Mouse (Mus musculus) intestine, embryonic 16.5 days (tissue): Measurements from ENCODE around the gene Dclre1c. TPM values are rescaled to one million over a fixed set of nuclear protein-coding genes. Genes with fewer than 3 reads are reported as not detected.

Source experiments
- ATAC-seq: fragments of 200-750 bp; cut with Nextera tagmentation; 2 replicates; pipeline ENCODE4 v1.8.0; 2017; ENCODE audit warnings: moderate TSS enrichment, moderate library complexity
- H3K27ac ChIP-seq: fragments of 300-500 bp; sonication (generic); 2 replicates; pipeline ENCODE4 v1.5.1; 2014; ENCODE audit warnings: mild to moderate bottlenecking, low read length
- H3K27me3 ChIP-seq: fragments of 300-500 bp; sonication (generic); replicated peaks from 2 replicates; pipeline ENCODE4 v1.6.1; 2014; ENCODE audit warnings: low read length, control low read depth, mixed read lengths; ENCODE audit not compliant: control insufficient read depth, insufficient read depth
- H3K36me3 ChIP-seq: fragments of 300-500 bp; sonication (generic); 2 replicates; pipeline ENCODE4 v1.6.1; 2014; ENCODE audit warnings: low read length, control low read depth; ENCODE audit not compliant: control insufficient read depth, insufficient read depth
- H3K4me1 ChIP-seq: fragments of 300-500 bp; sonication (generic); 2 replicates; pipeline ENCODE4 v1.6.1; 2014; ENCODE audit warnings: low read length, control low read depth, mixed read lengths; ENCODE audit not compliant: control insufficient read depth, insufficient read depth
- H3K4me2 ChIP-seq: fragments of 300-500 bp; sonication (generic); 2 replicates; pipeline ENCODE4 v1.6.1; 2014; ENCODE audit warnings: low read depth, low read length, control low read depth
- H3K4me3 ChIP-seq: fragments of 300-500 bp; sonication (generic); 2 replicates; pipeline ENCODE4 v1.5.1; 2014; ENCODE audit warnings: mild to moderate bottlenecking, low read length
- H3K9ac ChIP-seq: fragments of 300-500 bp; sonication (generic); 2 replicates; pipeline ENCODE4 v1.6.1; 2014; ENCODE audit warnings: low read depth, low read length
- H3K9me3 ChIP-seq: fragments of 300-500 bp; sonication (generic); 2 replicates; pipeline ENCODE4 v1.6.1; 2016; ENCODE audit warnings: low read length, control low read depth; ENCODE audit not compliant: control insufficient read depth
- WGBS: fragments of 180-500 bp; shearing (Covaris S2); extraction: QIAGEN DNeasy Blood & Tissue Kit; methylation state at CpG from one replicate; pipeline ENCODE4 v1.1.7; 2014; 5-methylcytosine and 5-hydroxymethylcytosine counted together
- polyA plus RNA-seq: library from polyadenylated mRNA; unstranded; fragments of >200 nt; fragmentation: Nextera tagmentation; extraction: Ambion mirVana; gene quantifications from 2 replicates; pipeline ENCODE4 v1.2.1, GENCODE M21; 2015

The Dclre1c gene
- polyA plus RNA-seq, 1 experiment from 2014 or later: 8.1 TPM

DNA sequence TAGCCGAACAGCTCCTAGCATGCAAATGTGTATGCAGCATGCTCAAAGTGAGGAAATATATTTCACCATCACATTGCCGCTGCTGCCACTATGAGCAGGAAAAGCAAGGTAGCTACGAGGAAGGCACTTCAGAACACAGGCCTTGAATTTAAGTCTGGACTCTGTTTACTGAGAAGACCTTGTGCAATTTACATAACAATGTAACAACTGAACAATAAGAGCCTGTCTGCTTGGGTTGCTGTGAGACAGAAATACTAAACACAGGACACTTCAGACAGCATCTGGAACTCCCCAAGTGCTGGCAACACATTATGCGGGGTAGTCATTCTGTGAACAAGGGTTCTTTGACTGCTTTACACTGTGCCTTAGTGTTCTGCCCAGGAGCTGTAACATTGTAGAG is 3.8 kb upstream of the Dclre1c start:
- 53% methylated on average over 4 of the region's 4 CpGs for WGBS
- no peak for ATAC-seq

DNA sequence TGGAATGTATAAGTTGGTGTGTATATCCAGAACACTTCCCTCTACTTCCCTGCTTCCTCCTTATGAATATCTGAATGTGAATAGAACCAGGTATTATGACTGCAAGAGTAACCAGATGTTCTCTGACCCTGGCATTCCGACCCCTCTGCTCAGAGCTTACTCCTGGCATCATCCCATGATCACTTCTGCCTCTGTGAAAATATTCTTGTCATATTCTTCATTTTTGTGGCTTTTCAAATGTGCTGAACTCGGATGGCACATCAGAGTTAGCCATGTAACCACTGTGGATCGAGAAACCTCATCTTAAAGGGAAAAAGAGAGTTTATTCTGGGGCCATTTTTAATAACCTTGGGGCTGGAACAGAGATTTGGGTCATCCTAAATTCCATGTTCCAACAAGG is 1.4 kb upstream of the Dclre1c start, which contains the start of gene Meig1:
Gene Meig1 (minus strand): TSS at position 101 of the 400 bp plus-strand sequence.
- Histone ChIP-seq H3K4me1 (0 out of 2 replicates have a peak, but pooled peaks cover 9% of the 10 kb centered on the region), H3K4me3 (no peak within 1 kb of the TSS), H3K9ac (no peak within 1 kb of the TSS), H3K27ac (no peak within 1 kb of the TSS), H3K27me3 (no peaks in the 10 kb centered on the region; the same call in 1 of the 2 replicates), H3K4me2 (peak within 1 kb of the TSS; percentile 83; the same call in 1 of the 2 replicates), H3K36me3 (no peaks in the 10 kb centered on the region), H3K9me3 (no peaks in the 10 kb centered on the region)
- ATAC-seq: no peak
- WGBS: 67% methylated on average over 3 of the region's 3 CpGs

More for the DNA sequence above, 3.8 kb upstream of the Dclre1c start:
- no peak overlapping the region for H3K4me3 ChIP-seq
- no peak overlapping the region for H3K4me2 ChIP-seq
- no peaks in the 10 kb centered on the region for H3K9me3 ChIP-seq
- no peaks in the 10 kb centered on the region; the same call in 1 of the 2 replicates for H3K27me3 ChIP-seq
- H3K27ac ChIP-seq: no peak overlapping the region
- no peaks in the 10 kb centered on the region for H3K36me3 ChIP-seq
- no peak overlapping the region for H3K9ac ChIP-seq
- 0 out of 2 replicates have a peak, but pooled peaks cover 9% of the 10 kb centered on the region for H3K4me1 ChIP-seq

DNA sequence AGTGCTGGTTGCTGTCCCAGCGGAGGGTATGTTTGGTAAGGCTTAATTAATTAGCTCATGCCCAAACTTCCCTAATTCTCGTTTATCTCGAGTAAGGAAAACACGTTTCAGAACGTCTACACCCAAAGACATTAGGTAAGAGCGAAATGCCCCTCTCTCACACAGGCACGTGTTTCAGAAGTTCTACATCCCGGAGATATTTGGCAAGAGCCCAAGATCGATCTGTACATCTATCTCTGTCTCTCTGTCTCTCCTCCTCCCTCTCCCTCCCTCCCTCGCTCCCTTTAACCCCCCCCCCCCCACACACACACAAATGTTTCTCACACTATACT is 614 bp downstream of the Dclre1c start:
- Histone ChIP-seq H3K9me3 (no peaks in the 10 kb centered on the region), H3K4me2 (peak overlapping the region; percentile 83), H3K27me3 (no peaks in the 10 kb centered on the region; the same call in 1 of the 2 replicates), H3K27ac (no peak overlapping the region), H3K4me1 (0 out of 2 replicates have a peak, but pooled peaks cover 9% of the 10 kb centered on the region), H3K36me3 (no peaks in the 10 kb centered on the region), H3K9ac (peak overlapping the region; percentile 70), H3K4me3 (peak overlapping the region; percentile 67)
- WGBS: 3% methylated on average over 9 of the region's 10 CpGs
- ATAC-seq: no peak; the same call in 1 of the 2 replicates

DNA sequence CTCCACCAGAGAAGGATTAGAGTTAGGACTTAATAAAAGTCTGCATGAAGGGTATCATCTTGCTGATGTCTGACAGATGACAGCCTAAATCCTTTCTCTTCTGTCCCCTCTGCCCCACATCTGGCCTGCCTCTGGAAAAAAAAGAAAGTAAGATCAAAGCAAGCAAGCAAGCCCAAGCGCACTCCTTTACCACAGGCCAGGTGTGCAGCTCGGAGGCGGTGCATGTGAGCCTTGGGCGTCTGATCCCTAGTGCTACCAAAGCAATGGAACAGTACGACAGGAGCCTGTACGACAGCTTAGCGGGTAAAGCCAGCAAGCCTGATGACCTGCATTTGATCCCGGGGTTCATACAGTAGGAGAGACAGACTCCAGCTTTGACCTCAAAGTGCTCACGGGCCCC is 7.0 kb downstream of the Dclre1c start:
- Histone ChIP-seq H3K9ac (no peak overlapping the region), H3K4me2 (no peak overlapping the region), H3K4me1 (no peaks in the 10 kb centered on the region), H3K9me3 (no peaks in the 10 kb centered on the region), H3K27me3 (no peaks in the 10 kb centered on the region), H3K4me3 (no peak overlapping the region), H3K36me3 (no peaks in the 10 kb centered on the region), H3K27ac (no peak overlapping the region)
- 84% methylated on average over 9 of the region's 9 CpGs for WGBS
- no peak for ATAC-seq

DNA sequence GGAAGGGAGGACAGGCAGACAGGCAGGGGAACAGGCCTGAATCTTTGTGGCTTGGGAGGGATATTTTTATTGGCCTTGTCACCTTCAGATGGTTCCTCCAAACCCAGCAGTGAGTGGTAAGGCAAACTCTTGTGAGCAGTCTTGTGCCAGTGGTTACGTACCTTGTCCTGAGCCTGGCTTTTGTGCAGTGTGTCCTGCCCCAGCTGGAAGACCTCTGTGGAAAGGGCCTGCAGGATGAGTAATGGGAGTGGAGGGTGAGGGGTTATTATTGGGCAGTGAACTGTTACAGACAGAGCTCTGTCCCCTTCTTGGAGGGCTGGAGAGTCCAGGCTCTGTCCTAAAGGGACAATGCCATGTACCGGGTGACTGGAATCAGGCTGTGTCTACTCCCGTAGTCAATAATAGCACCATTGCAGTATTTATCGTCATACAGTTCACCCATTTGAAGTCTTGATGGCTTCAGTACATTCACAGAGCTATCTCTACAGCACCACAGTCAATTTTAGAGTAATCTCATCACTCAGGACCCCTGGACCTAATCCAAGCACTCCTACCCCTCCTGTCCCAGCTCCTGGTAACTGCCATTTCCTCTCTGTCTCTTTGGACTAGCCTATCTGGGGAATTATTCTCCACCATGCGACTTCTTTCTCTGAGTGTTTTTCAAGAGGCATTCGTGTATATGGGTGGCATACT is 11.6 kb downstream of the Dclre1c start:
- Histone ChIP-seq H3K27ac (no peak overlapping the region), H3K4me3 (no peak overlapping the region), H3K9ac (no peak overlapping the region), H3K4me1 (no peaks in the 10 kb centered on the region), H3K27me3 (no peaks in the 10 kb centered on the region), H3K9me3 (no peaks in the 10 kb centered on the region), H3K4me2 (no peak overlapping the region), H3K36me3 (no peaks in the 10 kb centered on the region)
- ATAC-seq: no peak
- WGBS: 86% methylated on average over 6 of the region's 6 CpGs

DNA sequence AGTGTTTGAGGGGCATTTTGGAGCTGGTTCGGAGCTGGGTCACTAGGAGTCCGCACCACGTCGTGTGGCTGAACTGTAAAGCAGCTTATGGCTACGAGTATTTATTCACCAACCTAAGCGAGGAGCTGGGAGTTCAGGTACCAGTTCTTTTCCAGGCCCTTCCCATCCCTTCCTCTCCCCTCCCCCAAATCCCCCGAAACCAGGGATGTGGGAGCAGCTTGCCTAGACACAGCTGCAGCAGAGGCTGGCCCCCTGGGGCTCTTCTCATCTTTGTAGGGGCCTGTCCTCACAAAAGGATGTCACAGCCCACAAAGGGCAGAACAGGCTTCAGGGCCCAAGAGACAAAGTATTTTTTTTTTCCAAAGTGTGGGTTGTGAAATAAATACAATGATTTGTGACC is 14.0 kb downstream of the Dclre1c start:
- no peak overlapping the region for H3K4me2 ChIP-seq
- H3K4me3 ChIP-seq: no peak overlapping the region
- H3K9ac ChIP-seq: no peak overlapping the region
- H3K9me3 ChIP-seq: no peaks in the 10 kb centered on the region
- H3K27me3 ChIP-seq: no peaks in the 10 kb centered on the region
- WGBS: 69% methylated on average over 7 of the region's 7 CpGs
- ATAC-seq: no peak
- no peaks in the 10 kb centered on the region for H3K4me1 ChIP-seq
- no peak overlapping the region for H3K27ac ChIP-seq
- no peaks in the 10 kb centered on the region for H3K36me3 ChIP-seq

DNA sequence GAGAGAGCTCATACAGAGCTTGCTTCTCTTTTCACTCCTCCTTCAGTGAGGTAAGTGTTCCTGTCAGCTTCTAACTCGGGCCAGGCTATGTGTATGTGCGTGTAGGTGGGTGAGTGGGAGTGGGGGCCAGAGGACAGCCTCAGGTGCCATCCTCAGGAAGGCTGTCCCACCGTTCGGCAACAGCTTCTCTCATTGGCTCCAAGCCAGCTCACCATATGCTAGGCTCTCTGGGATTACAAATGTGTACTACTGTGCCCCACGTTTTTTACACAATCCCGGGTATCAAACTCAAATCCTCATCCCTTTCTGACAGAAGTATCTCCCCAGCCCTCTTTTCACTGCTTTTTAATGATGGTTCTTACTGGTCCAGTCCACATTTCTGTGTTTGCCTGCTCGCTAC is 20.3 kb downstream of the Dclre1c start:
- 65% methylated on average over 7 of the region's 7 CpGs for WGBS
- no peaks in the 10 kb centered on the region for H3K9me3 ChIP-seq
- H3K4me1 ChIP-seq: no peaks in the 10 kb centered on the region
- 0 out of 2 replicates have a peak, but pooled peaks cover 3% of the 10 kb centered on the region for H3K36me3 ChIP-seq
- H3K9ac ChIP-seq: no peak overlapping the region
- no peak overlapping the region for H3K4me2 ChIP-seq
- ATAC-seq: no peak
- H3K27me3 ChIP-seq: no peaks in the 10 kb centered on the region
- no peak overlapping the region for H3K4me3 ChIP-seq
- H3K27ac ChIP-seq: no peak overlapping the region

DNA sequence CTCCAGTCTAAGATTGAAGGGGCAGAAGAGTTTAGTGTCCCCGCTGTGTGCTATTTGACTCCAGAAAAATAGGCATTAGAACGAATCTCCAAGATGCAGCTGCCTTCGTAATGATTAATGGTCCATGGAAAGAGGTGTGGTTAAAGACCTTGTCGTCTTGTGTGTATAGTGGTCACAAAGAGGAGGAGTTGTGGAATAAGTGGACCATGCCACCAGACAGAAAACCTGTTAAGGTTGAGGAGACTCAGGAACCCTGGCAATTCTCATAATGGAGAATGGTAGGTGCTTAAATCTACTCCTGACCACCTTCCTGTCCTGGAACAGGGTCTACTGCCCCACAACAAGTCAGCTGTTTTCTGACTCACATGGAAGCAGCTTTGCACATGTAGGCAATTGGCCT is 22.1 kb downstream of the Dclre1c start:
- H3K4me2 ChIP-seq: no peak overlapping the region
- H3K4me3 ChIP-seq: no peak overlapping the region
- H3K9ac ChIP-seq: no peak overlapping the region
- H3K27me3 ChIP-seq: no peaks in the 10 kb centered on the region
- H3K36me3 ChIP-seq: 0 out of 2 replicates have a peak, but pooled peaks cover 3% of the 10 kb centered on the region
- no peak for ATAC-seq
- WGBS: 82% methylated on average over 4 of the region's 4 CpGs
- H3K27ac ChIP-seq: no peak overlapping the region
- no peaks in the 10 kb centered on the region for H3K4me1 ChIP-seq
- H3K9me3 ChIP-seq: no peaks in the 10 kb centered on the region

DNA sequence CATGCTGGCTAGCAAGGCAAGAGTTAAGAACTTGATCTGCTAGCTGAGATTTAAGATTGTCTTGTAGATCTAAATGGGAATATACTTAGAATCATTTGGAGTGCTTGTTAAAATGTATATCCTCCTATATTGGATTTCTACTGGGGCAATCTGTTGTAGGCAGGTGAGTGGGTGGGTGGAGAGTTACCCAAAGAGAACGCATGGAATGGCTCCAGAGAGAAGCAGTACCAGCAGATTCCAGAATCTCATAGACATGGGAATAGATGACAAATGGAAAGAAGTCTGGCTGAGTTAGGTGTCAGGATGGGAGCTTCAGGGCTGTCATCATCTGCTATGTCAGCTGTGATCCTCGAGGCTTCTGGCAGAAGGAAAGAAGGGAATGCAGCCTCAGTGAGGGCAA is 25.5 kb downstream of the Dclre1c start:
- H3K27me3 ChIP-seq: no peaks in the 10 kb centered on the region
- H3K27ac ChIP-seq: no peak overlapping the region
- H3K4me1 ChIP-seq: no peaks in the 10 kb centered on the region
- no peak for ATAC-seq
- H3K9ac ChIP-seq: no peak overlapping the region
- no peaks in the 10 kb centered on the region for H3K9me3 ChIP-seq
- H3K4me3 ChIP-seq: no peak overlapping the region
- H3K4me2 ChIP-seq: no peak overlapping the region
- WGBS: 56% methylated on average over 2 of the region's 2 CpGs
- H3K36me3 ChIP-seq: peaks cover 7% of the 10 kb centered on the region; the same call in 1 of the 2 replicates

DNA sequence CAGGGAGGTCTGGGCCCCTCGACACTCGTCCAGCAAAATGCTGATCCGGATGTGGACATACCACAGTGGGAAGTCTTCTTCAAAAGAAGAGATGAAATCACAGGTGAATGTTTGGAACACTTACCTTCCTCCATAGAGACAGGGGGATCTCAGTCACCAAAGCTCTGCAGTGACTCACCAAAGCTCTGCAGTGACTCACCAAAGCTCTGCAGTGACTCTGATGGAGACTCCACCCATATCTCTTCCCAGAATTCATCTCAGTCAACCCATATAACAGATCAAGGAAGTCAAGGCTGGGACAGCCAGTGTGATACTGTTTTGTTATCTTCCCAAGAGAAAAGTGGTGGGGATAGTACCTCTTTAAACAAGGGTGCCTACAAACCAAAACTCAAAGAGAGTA is 29.2 kb downstream of the Dclre1c start:
- Histone ChIP-seq H3K4me3 (no peak overlapping the region), H3K9ac (no peak overlapping the region), H3K4me2 (no peak overlapping the region), H3K4me1 (no peaks in the 10 kb centered on the region), H3K27ac (no peak overlapping the region), H3K36me3 (peaks cover 4% of the 10 kb centered on the region), H3K9me3 (no peaks in the 10 kb centered on the region), H3K27me3 (no peaks in the 10 kb centered on the region)
- no peak for ATAC-seq
- WGBS: 90% methylated on average over 3 of the region's 3 CpGs
